Mouse (Mus musculus): ENCODE data around the gene Skint1. TPM values are rescaled to one million over a fixed set of nuclear protein-coding genes. Genes with fewer than 3 reads are reported as not detected.
"Not testable (repeated sequence)": the region's sequence is repeated elsewhere in the genome, so short reads cannot be mapped to it uniquely, and the experiment has no call there.

Gene Skint1
- polyA plus RNA-seq (2015; fragmentation: Nextera tagmentation; extraction: Ambion mirVana): not detected in 2 replicates

GRCm38 (mm10) chr4:112005969-112006368 lies at the start of gene Skint1:
Gene Skint1 (plus strand): TSS chr4:112006269.
- Histone ChIP-seq H3K9ac (no peak within 1 kb of the TSS), H3K4me1 (replicated peaks) (no peaks in the 10 kb centered on the region), H3K27ac (no peak within 1 kb of the TSS), H3K4me3 (no peak within 1 kb of the TSS), H3K9me3 (no peaks in the 10 kb centered on the region), H3K36me3 (no peaks in the 10 kb centered on the region), H3K4me2 (no peak within 1 kb of the TSS), H3K27me3 (no peaks in the 10 kb centered on the region)
- no peak for ATAC-seq (ENCODE audit: low FRiP score)

- Histone ChIP-seq H3K27ac (no peak overlapping the region), H3K27me3 (no peaks in the 10 kb centered on the region), H3K4me2 (no peak overlapping the region), H3K4me1 (replicated peaks) (no peaks in the 10 kb centered on the region), H3K36me3 (no peaks in the 10 kb centered on the region), H3K9me3 (no peaks in the 10 kb centered on the region), H3K4me3 (no peak overlapping the region), H3K9ac (no peak overlapping the region)
- 34% methylated on average over 1 of the region's 1 CpGs for WGBS
- no peak for ATAC-seq (ENCODE audit: low FRiP score)
Measured at GRCm38 (mm10) chr4:111961309-111961708, 44.8 kb upstream of the Skint1 start.

- H3K9me3 ChIP-seq; ATAC-seq (ENCODE audit: low FRiP score); H3K36me3 ChIP-seq; H3K4me1 ChIP-seq (replicated peaks); H3K9ac ChIP-seq; H3K27me3 ChIP-seq; H3K27ac ChIP-seq; H3K4me2 ChIP-seq; H3K4me3 ChIP-seq: not testable (repeated sequence)
- WGBS: 76% methylated on average over 1 of the region's 1 CpGs
Measured at GRCm38 (mm10) chr4:111963241-111963640, 42.8 kb upstream of the Skint1 start.

GRCm38 (mm10) chr4:111963669-111964068 lies 42.4 kb upstream of the Skint1 start:
- Histone ChIP-seq H3K9me3 (no peaks in the 10 kb centered on the region), H3K9ac (no peak overlapping the region), H3K27ac (no peak overlapping the region), H3K4me1 (replicated peaks) (no peaks in the 10 kb centered on the region), H3K4me3 (no peak overlapping the region), H3K36me3 (no peaks in the 10 kb centered on the region), H3K27me3 (no peaks in the 10 kb centered on the region), H3K4me2 (no peak overlapping the region)
- no peak for ATAC-seq (ENCODE audit: low FRiP score)
- WGBS: 82% methylated on average over 3 of the region's 3 CpGs

DNA sequence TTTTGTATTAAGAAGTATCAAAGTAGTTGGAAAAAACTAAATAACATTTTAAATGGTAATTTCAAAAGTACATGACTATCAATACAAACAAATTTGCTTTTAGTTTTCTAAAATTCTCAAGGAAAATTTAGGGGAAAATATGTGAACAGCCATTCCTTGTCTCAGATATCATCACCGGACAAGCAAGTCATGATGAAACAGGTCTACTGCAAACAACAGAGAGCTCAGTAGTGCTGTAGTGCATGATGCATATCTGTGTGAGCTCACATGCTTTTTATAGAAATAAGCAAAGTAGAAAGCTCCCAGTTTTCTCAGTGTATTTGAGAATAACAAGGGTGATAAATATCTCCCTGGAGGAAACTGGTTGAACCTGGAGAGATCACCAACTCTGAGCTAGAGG lies 33.4 kb upstream of the Skint1 start, which contains the start of gene Skint7:
Skint7 (plus strand) TSS at position 301 of the 400 bp plus-strand sequence.
- ATAC-seq (ENCODE audit: low FRiP score): no peak
- no peaks in the 10 kb centered on the region for H3K36me3 ChIP-seq
- H3K4me3 ChIP-seq: no peak within 1 kb of the TSS
- H3K4me1 ChIP-seq (replicated peaks): no peaks in the 10 kb centered on the region
- no peaks in the 10 kb centered on the region for H3K27me3 ChIP-seq
- H3K9ac ChIP-seq: no peak within 1 kb of the TSS
- H3K4me2 ChIP-seq: no peak within 1 kb of the TSS
- no peaks in the 10 kb centered on the region for H3K9me3 ChIP-seq
- 93% methylated on average over 1 of the region's 1 CpGs for WGBS
- H3K27ac ChIP-seq: no peak within 1 kb of the TSS

GRCm38 (mm10) chr4:112071716-112072115 lies 65.6 kb downstream of the Skint1 start, which contains the start of gene Skint4:
Gene Skint4 (plus strand): TSS chr4:112072016.
- Histone ChIP-seq H3K4me2 (no peak within 1 kb of the TSS), H3K9me3 (no peaks in the 10 kb centered on the region), H3K27me3 (no peaks in the 10 kb centered on the region), H3K9ac (no peak within 1 kb of the TSS), H3K36me3 (no peaks in the 10 kb centered on the region), H3K27ac (no peak within 1 kb of the TSS), H3K4me3 (no peak within 1 kb of the TSS), H3K4me1 (replicated peaks) (no peaks in the 10 kb centered on the region)
- no peak for ATAC-seq (ENCODE audit: low FRiP score)

Other genes with a start within 250 kb of the Skint1 start
- not detected in 2 replicates for gene Slc5a9, start 103.4 kb upstream of the Skint1 start, polyA plus RNA-seq (2015; fragmentation: Nextera tagmentation; extraction: Ambion mirVana)
- not detected in 2 replicates for gene Skint8, start 86.9 kb upstream of the Skint1 start, polyA plus RNA-seq (2015; fragmentation: Nextera tagmentation; extraction: Ambion mirVana)
- gene Skint7, start 33.3 kb upstream of the Skint1 start, polyA plus RNA-seq (2015; fragmentation: Nextera tagmentation; extraction: Ambion mirVana): not detected in 2 replicates
- not detected in 2 replicates for gene Skint4, start 65.7 kb downstream of the Skint1 start, polyA plus RNA-seq (2015; fragmentation: Nextera tagmentation; extraction: Ambion mirVana)
- not detected in 2 replicates for gene Skint3, start 226.0 kb downstream of the Skint1 start, polyA plus RNA-seq (2015; fragmentation: Nextera tagmentation; extraction: Ambion mirVana)

Measured in hindbrain, embryonic 13.5 days (tissue).